Mouse (Mus musculus): Measurements from ENCODE around the gene Blnk. TPM values are rescaled to one million over a fixed set of nuclear protein-coding genes. Genes with fewer than 3 reads are reported as not detected.

The Blnk gene
- polyA plus RNA-seq, 1 experiment: not detected

DNA sequence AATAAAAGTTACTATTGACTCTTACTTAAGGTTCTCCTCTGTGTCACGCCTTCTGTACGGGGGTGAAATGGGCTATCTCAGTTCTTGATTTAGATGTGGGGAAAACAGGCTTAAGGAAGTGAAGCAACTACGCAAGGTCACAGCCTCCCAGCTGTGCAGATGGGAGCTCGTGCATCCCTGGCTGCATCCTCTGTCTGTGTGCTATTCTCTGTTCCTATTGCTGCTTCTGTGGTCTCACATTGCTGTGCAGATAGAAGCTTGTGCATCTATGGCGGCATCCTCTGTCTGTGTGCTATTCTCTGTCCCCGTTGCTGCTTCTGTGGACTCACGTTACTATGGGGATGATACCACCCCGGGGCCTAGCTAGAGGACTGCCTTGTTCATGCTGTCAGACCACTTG is 32.2 kb upstream of the Blnk start:
- no peak for TF ChIP-seq TAL1 (IDR thresholded peaks at IDR 0.05; ENCODE audit: low read length)
- no peak for TF ChIP-seq GATA1 (IDR thresholded peaks at IDR 0.05; ENCODE audit: low read length)
- no peaks in the 10 kb centered on the region for H3K4me1 ChIP-seq (ENCODE audit: control insufficient read depth)
- H3K27me3 ChIP-seq (ENCODE audit: control insufficient read depth): peaks cover 7% of the 10 kb centered on the region
- no peaks in the 10 kb centered on the region for H3K36me3 ChIP-seq (ENCODE audit: control insufficient read depth)
- no peak overlapping the region for H3K4me3 ChIP-seq (replicated peaks)
- no peaks in the 10 kb centered on the region for H3K9me3 ChIP-seq (ENCODE audit: control insufficient read depth, low read length)

DNA sequence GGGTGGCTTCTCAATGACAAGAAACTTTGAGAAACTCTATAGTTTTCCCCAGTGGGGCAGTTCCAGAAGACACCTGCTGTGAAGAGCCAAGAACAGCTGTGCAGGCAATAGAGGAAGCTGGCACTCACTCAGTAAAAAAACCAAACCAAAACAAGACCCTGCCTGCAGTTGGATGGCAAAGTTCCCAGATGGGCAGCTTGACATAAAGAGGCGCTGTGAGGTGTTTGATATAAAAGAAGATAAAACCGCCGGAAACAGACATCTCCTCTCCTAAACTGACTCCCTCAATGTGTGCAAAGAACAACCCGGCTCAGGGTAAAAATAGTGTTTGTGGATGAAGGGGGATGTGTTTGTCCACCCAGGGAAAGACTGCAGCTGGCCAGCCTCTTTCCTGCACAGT is 27.9 kb upstream of the Blnk start:
- Histone ChIP-seq H3K4me3 (replicated peaks) (no peak overlapping the region), H3K27me3 (ENCODE audit: control insufficient read depth) (peaks cover 2% of the 10 kb centered on the region; the same call in 1 of the 2 replicates), H3K9me3 (ENCODE audit: control insufficient read depth, low read length) (no peaks in the 10 kb centered on the region), H3K4me1 (ENCODE audit: control insufficient read depth) (no peaks in the 10 kb centered on the region), H3K36me3 (ENCODE audit: control insufficient read depth) (no peaks in the 10 kb centered on the region)
- no peak for TF ChIP-seq TAL1 (IDR thresholded peaks at IDR 0.05; ENCODE audit: low read length)
- TF ChIP-seq GATA1 (IDR thresholded peaks at IDR 0.05; ENCODE audit: low read length): no peak

- H3K36me3 ChIP-seq (ENCODE audit: control insufficient read depth): no peaks in the 10 kb centered on the region
- H3K27me3 ChIP-seq (ENCODE audit: control insufficient read depth): peaks cover 2% of the 10 kb centered on the region; the same call in 1 of the 2 replicates
- peaks cover 3% of the 10 kb centered on the region for H3K4me1 ChIP-seq (ENCODE audit: control insufficient read depth)
- H3K9me3 ChIP-seq (ENCODE audit: control insufficient read depth, low read length): no peaks in the 10 kb centered on the region
- H3K4me3 ChIP-seq (replicated peaks): no peak overlapping the region
- no peak for TF ChIP-seq TAL1 (IDR thresholded peaks at IDR 0.05; ENCODE audit: low read length)
- no peak for TF ChIP-seq GATA1 (IDR thresholded peaks at IDR 0.05; ENCODE audit: low read length)
Measured at GRCm38 (mm10) chr19:41020537-41020936, 26.2 kb upstream of the Blnk start.

- peaks cover 3% of the 10 kb centered on the region for H3K4me1 ChIP-seq (ENCODE audit: control insufficient read depth)
- H3K27me3 ChIP-seq (ENCODE audit: control insufficient read depth): peaks cover 8% of the 10 kb centered on the region
- no peak overlapping the region for H3K4me3 ChIP-seq (replicated peaks)
- no peaks in the 10 kb centered on the region for H3K36me3 ChIP-seq (ENCODE audit: control insufficient read depth)
- H3K9me3 ChIP-seq (ENCODE audit: control insufficient read depth, low read length): no peaks in the 10 kb centered on the region
- no peak for TF ChIP-seq TAL1 (IDR thresholded peaks at IDR 0.05; ENCODE audit: low read length)
- no peak for TF ChIP-seq GATA1 (IDR thresholded peaks at IDR 0.05; ENCODE audit: low read length)
Measured at GRCm38 (mm10) chr19:41019164-41019675, 24.9 kb upstream of the Blnk start.

DNA sequence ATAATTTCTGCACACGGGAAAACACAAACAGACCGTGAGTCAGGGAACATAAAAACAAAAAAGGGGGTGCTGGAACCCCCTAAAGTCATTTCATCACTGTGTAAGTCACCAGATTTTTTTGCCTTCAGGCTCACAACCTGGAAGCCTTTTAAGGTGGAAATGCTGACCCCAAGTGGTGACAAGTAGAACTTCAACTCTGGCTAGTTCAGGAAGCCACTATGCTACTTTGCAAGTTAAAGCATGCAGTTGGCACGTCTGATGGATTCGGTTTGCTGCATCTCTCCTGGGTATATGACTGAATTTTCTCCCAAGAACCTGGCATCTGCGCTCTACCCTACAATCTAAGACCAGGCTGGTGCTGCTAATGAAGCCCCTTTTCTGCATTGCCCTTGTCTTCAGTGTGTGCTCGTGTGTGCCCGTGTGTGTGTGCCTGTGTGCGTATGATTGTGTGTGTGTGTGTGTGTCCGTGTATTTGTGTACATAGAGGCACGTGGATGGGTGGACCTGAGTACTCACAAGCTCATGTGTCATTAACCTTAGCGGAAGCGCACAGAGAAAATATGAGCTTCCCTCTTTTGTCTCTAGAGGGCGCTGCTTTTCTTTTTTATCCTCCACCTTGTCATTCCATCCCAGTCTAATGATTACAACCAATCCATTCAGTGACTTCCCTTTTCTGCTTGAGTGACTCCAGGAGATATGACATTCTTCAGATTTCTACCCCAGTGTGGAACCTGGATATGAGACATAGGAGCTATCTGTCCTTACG is 21.8 kb upstream of the Blnk start:
- peaks cover 3% of the 10 kb centered on the region for H3K4me1 ChIP-seq (ENCODE audit: control insufficient read depth)
- H3K4me3 ChIP-seq (replicated peaks): no peak overlapping the region
- TF ChIP-seq GATA1 (IDR thresholded peaks at IDR 0.05; ENCODE audit: low read length) (no peak), TAL1 (IDR thresholded peaks at IDR 0.05; ENCODE audit: low read length) (no peak)
- no peaks in the 10 kb centered on the region for H3K9me3 ChIP-seq (ENCODE audit: control insufficient read depth, low read length)
- H3K36me3 ChIP-seq (ENCODE audit: control insufficient read depth): no peaks in the 10 kb centered on the region
- H3K27me3 ChIP-seq (ENCODE audit: control insufficient read depth): peaks cover 19% of the 10 kb centered on the region

GRCm38 (mm10) chr19:41014003-41014402 is 19.7 kb upstream of the Blnk start:
- Histone ChIP-seq H3K9me3 (ENCODE audit: control insufficient read depth, low read length) (no peaks in the 10 kb centered on the region), H3K4me3 (replicated peaks) (no peak overlapping the region), H3K27me3 (ENCODE audit: control insufficient read depth) (peaks cover 22% of the 10 kb centered on the region), H3K4me1 (ENCODE audit: control insufficient read depth) (peaks cover 3% of the 10 kb centered on the region), H3K36me3 (ENCODE audit: control insufficient read depth) (no peaks in the 10 kb centered on the region)
- TF ChIP-seq GATA1 (IDR thresholded peaks at IDR 0.05; ENCODE audit: low read length) (no peak), TAL1 (IDR thresholded peaks at IDR 0.05; ENCODE audit: low read length) (no peak)

DNA sequence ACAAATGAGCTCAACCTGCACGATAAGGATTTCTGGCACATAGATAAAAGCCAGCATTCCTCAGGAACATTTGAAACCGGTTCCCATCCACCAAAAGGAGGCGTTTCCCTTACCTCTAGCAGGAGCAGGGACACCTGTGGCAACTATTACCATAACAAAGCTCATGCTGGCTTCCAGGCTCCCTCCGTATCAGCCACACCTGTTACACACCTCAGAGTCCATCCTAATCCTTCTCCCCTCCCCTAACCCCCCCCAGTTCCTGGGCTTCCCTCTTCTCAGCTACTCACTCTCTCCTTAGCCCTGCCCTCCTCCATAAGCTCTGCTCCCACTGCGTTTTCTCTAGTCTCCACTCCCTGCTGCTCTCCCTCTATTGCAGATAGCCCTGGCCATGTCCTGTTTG is 19.3 kb upstream of the Blnk start:
- H3K4me3 ChIP-seq (replicated peaks): no peak overlapping the region
- TF ChIP-seq TAL1 (IDR thresholded peaks at IDR 0.05; ENCODE audit: low read length) (no peak), GATA1 (IDR thresholded peaks at IDR 0.05; ENCODE audit: low read length) (no peak)
- peaks cover 22% of the 10 kb centered on the region for H3K27me3 ChIP-seq (ENCODE audit: control insufficient read depth)

DNA sequence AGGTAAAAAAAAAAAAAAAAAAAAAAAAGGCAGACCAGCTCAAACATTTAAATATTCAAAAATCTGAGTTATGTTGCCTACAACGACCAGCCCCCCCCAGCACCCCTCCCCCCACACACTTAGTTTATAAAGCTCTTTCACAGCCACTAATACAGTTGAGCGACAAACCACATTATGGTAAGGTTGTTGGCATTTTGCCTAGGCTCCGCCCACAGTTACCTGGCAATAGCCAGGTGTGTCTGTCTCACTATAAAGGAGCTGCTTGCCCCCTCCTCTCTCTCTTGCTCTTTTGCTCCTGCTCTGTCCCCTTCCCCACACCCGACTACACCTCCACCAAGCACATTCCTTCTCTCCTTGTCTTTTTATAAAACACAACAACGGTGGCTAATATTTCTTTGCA is 17.3 kb upstream of the Blnk start:
- Histone ChIP-seq H3K27me3 (ENCODE audit: control insufficient read depth) (peaks cover 22% of the 10 kb centered on the region), H3K36me3 (ENCODE audit: control insufficient read depth) (no peaks in the 10 kb centered on the region), H3K9me3 (ENCODE audit: control insufficient read depth, low read length) (no peaks in the 10 kb centered on the region), H3K4me1 (ENCODE audit: control insufficient read depth) (peaks cover 3% of the 10 kb centered on the region), H3K4me3 (replicated peaks) (no peak overlapping the region)
- TF ChIP-seq TAL1 (IDR thresholded peaks at IDR 0.05; ENCODE audit: low read length) (no peak), GATA1 (IDR thresholded peaks at IDR 0.05; ENCODE audit: low read length) (no peak)

More for the DNA sequence above, 19.3 kb upstream of the Blnk start:
- H3K36me3 ChIP-seq (ENCODE audit: control insufficient read depth): no peaks in the 10 kb centered on the region
- peaks cover 3% of the 10 kb centered on the region for H3K4me1 ChIP-seq (ENCODE audit: control insufficient read depth)
- H3K9me3 ChIP-seq (ENCODE audit: control insufficient read depth, low read length): no peaks in the 10 kb centered on the region

DNA sequence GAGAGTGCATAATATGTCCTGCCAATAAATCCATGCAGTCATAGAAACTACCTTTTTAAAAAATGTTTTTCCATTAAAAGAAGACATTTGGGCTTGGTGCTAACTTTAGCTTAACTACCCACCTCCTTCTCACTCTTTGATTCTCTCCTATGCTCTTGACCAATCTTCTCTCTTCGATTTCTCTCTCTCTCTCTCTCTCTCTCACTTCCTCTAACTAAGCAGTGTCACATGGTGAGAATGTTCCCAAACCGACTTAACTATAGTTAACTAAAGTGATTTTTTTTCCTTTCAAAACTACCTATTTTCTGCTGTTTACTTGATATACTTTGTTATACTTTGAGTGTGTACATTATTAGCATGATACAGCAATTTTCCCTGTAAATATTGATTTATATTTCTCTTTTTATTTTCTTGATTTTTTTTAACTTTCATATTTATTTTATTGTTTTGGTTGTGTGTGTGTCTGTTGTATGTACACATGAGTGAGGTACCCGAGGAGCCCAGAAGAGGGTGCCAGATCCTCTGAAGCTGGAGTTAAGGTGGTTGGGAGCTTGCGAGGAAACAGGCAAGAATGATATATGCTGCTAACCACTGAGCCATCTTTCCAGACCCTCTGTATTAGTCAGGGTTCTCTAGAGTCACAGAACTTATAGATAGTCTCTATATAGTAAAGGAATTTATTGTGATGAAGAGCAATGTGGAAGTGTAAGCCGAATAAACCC is 14.5 kb upstream of the Blnk start:
- Histone ChIP-seq H3K4me1 (ENCODE audit: control insufficient read depth) (no peaks in the 10 kb centered on the region), H3K36me3 (ENCODE audit: control insufficient read depth) (no peaks in the 10 kb centered on the region), H3K4me3 (replicated peaks) (no peak overlapping the region), H3K9me3 (ENCODE audit: control insufficient read depth, low read length) (no peaks in the 10 kb centered on the region), H3K27me3 (ENCODE audit: control insufficient read depth) (peaks cover 17% of the 10 kb centered on the region)
- no peak for TF ChIP-seq GATA1 (IDR thresholded peaks at IDR 0.05; ENCODE audit: low read length)
- TF ChIP-seq TAL1 (IDR thresholded peaks at IDR 0.05; ENCODE audit: low read length): no peak
